Mouse (Mus musculus): ENCODE measurements around the gene Phf6. TPM values are rescaled to one million over a fixed set of nuclear protein-coding genes. Genes with fewer than 3 reads are reported as not detected.
"Not testable (repeated sequence)": the region's sequence is repeated elsewhere in the genome, so short reads cannot be mapped to it uniquely, and the experiment has no call there.

Phf6 gene
- polyA plus RNA-seq, 1 experiment from 2014 or later = 71.3 TPM

DNA sequence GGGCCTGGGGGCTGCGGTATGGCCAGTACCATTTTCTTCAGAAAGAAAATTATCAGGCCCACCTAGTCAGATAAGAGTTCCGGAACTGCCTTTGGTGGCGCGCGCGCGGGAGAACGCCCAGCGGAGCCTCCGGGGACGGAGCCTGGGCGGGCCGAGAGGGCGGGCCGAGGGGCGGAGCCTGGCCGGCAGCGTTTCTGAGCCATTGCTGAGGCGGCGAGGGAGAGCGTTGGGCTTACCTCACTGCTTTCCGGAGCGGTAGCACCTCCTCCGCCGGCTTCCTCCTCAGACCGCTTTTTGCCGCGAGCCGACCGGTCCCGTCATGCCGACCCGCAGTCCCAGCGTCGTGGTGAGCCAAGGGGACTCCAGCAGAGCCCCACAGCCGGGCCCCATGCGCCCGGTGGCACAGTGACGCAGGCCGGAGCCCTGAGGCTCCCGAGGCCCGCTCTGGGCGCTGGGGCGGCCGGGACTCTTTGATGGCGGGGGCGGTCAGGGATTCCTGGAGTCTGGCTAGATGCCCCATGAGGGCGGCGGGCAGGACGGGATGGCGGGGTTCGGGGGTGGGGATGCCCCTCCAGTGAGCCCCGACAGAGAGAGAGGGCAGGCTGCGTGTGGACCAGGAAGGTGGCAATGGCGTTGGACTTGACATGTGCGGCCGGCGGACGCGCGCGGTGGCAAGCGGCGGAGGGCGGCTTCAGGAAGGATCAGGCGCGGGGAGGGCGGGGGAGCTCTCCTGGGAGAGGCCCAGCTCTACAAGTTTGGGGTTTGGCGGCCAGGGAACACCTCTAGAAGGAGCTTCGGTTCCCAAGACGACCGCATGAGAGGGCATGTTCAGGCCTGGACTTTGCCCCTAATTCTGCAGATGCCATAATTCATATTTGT is 76.1 kb downstream of the Phf6 start, which contains the start of gene Hprt:
Gene Hprt, plus strand, starts transcription at position 233 of the 879 bp plus-strand sequence.
- Histone ChIP-seq H3K27me3 (replicated peaks) (no peaks in the 10 kb centered on the region), H3K4me2 (peak within 1 kb of the TSS; percentile 48), H3K4me1 (peaks cover 9% of the 10 kb centered on the region), H3K4me3 (peak within 1 kb of the TSS; percentile 70), H3K9ac (peak within 1 kb of the TSS; percentile 86), H3K36me3 (replicated peaks) (no peaks in the 10 kb centered on the region), H3K27ac (peak within 1 kb of the TSS; percentile 91), H3K9me3 (no peaks in the 10 kb centered on the region)
- peak; percentile 98 for ATAC-seq (replicated peaks)
- 22% methylated on average over 70 of the region's 72 CpGs for WGBS

GRCm38 (mm10) chrX:52994726-52995125 is 82.7 kb downstream of the Phf6 start:
- H3K4me1 ChIP-seq; H3K9ac ChIP-seq; H3K4me2 ChIP-seq; H3K27me3 ChIP-seq (replicated peaks); H3K9me3 ChIP-seq; ATAC-seq (replicated peaks); H3K4me3 ChIP-seq; H3K27ac ChIP-seq; H3K36me3 ChIP-seq (replicated peaks): not testable (repeated sequence)
- WGBS = 74% methylated on average over 5 of the region's 5 CpGs

GRCm38 (mm10) chrX:53004887-53005286 is 92.8 kb downstream of the Phf6 start:
- H3K27me3 ChIP-seq (replicated peaks); H3K9me3 ChIP-seq; H3K4me3 ChIP-seq; H3K36me3 ChIP-seq (replicated peaks); ATAC-seq (replicated peaks); H3K9ac ChIP-seq; H3K27ac ChIP-seq; H3K4me2 ChIP-seq; H3K4me1 ChIP-seq: not testable (repeated sequence)
- 70% methylated on average over 4 of the region's 4 CpGs for WGBS

DNA sequence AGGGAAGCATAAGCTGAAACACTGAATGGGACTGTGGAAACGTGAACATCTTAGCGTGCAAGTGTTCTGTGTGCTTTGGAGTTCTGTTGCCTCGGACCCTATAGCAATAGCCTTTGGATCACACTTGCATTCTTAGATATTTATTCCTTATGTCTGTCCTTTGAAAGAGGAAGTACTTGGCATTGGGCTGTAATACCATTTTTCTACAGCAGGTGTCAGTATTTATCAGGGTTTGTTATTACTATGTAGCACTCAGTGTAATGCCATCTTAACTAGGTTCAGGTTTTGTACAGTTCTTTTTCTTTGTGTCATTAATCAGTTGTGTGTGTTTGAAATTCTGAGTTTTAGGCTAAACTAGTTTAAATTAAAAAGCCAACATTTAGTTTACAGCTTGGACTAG is 94.0 kb downstream of the Phf6 start:
- Histone ChIP-seq H3K4me1 (no peaks in the 10 kb centered on the region), H3K27ac (no peak overlapping the region), H3K9ac (no peak overlapping the region), H3K36me3 (replicated peaks) (no peaks in the 10 kb centered on the region), H3K27me3 (replicated peaks) (no peaks in the 10 kb centered on the region), H3K4me3 (no peak overlapping the region), H3K9me3 (no peaks in the 10 kb centered on the region), H3K4me2 (no peak overlapping the region)
- no peak for ATAC-seq (replicated peaks)
- WGBS = 67% methylated on average over 3 of the region's 3 CpGs

Other genes with a start within 250 kb of the Phf6 start
- 5.8 and 7.9 TPM in 2 replicates for gene Ccdc160, start 121.1 kb upstream of the Phf6 start, polyA plus RNA-seq (2015; fragmentation: Nextera tagmentation; extraction: Ambion mirVana)
- 80.2 and 83.4 TPM in 2 replicates for gene Hprt, start 75.9 kb downstream of the Phf6 start, polyA plus RNA-seq (2015; fragmentation: Nextera tagmentation; extraction: Ambion mirVana)